Mouse (Mus musculus): ENCODE data around the gene Ahcyl2. TPM values are rescaled to one million over a fixed set of nuclear protein-coding genes. Genes with fewer than 3 reads are reported as not detected.

Gene Ahcyl2
- 10 to 100 TPM; 62.3 to 66.9 TPM for total RNA-seq (2023)

GRCm38 (mm10) chr6:29767813-29768660 is at the start of gene Ahcyl2:
TSS of gene Ahcyl2 (plus strand) at chr6:29768011.

DNA sequence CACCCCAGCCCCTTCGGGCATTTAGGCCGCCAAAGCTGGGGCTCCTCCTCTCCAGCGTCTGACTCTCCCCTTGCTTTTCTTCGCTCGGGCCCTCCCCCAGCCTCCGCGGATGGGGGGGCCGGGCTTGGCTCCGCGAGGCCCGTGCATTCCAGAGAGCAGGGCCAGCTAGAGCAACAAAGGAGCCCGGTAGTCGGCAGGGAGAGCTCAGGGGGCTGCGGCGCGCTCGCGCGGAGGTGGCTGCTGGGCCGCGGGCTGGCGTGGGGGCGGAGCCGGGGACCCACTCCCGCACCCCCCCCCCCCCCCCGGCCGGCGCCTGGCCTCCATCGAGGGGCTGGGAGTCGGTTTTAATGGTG is 32.5 kb upstream of the Ahcyl2 start, which contains the start of gene Smo:
Gene Smo, plus strand, starts transcription at position 168 of the 353 bp plus-strand sequence.

DNA sequence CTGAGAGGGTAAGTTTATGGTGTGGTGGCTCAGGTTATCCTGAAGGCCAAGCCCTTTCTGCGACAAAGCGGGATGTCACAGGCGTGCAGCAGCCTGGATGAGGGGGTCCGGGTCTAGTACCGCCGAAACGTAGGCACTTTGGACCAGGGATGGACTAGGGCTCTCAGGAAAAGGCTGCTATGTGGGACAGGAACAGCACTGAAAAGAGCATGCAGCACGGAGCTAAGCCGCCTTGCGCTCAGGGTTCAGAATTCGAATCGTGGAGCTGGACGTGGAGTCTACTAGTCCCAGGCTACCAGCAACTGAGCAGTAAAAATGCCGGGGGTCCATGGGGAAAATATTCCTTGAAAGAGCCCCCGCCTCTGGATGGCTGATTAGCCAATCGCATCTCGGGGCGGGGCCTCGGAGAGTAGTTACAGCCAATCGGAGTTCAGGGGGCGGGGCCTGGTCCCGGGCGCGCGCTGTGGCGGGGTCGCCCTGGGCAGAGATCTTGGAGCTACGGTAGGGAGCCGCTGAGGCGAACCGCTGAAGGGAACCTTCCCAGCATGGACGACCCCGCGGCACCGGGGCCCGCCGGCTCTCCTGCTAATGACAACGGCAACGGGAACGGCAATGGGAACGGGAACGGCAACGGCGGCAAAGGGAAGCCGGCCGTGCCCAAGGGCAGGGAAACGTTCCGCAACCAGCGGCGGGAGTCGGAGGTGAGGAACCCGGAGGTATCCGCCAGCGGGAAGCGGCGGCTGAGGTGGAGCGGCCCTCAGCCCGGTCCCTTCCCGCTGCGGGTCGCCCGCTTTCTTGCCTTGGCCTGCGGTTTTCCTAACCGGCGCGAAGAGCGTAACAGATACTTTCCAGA is 148.9 kb downstream of the Ahcyl2 start, which contains the start of gene Strip2:
Gene Strip2, plus strand, starts transcription at position 483 of the 853 bp plus-strand sequence.

Other genes starting within 250 kb of the Ahcyl2 start
- gene Irf5, start 241.4 kb upstream of the Ahcyl2 start, total RNA-seq (2023) = 100 to 1,000 TPM; 278 to 284 TPM
- gene Tnpo3, start 158.1 kb upstream of the Ahcyl2 start, total RNA-seq (2023) = 10 to 100 TPM; 87.4 to 93.9 TPM
- under 1 TPM; 0.44 to 0.67 TPM for gene Tspan33, start 73.8 kb upstream of the Ahcyl2 start, total RNA-seq (2023)
- gene Smo, start 32.5 kb upstream of the Ahcyl2 start, total RNA-seq (2023) = not detected
- not detected for gene Strip2, start 149.0 kb downstream of the Ahcyl2 start, total RNA-seq (2023)